Mouse (Mus musculus) CH12.LX (cell line): ENCODE measurements around the gene Oosp1. TPM values are rescaled to one million over a fixed set of nuclear protein-coding genes. Genes with fewer than 3 reads are reported as not detected.

Experiments used
- DNase-seq: peaks from one replicate; pipeline ENCODE4 v3.0.0-alpha.2; 2013; ENCODE audit errors: extremely low read depth
- H3K27ac ChIP-seq: 2 replicates; pipeline ENCODE4 v1.5.1; 2012; ENCODE audit warnings: low read depth, mild to moderate bottlenecking, control low read depth, moderate library complexity; ENCODE audit not compliant: insufficient read depth
- H3K27me3 ChIP-seq: replicated peaks from 2 replicates; pipeline ENCODE3; 2012; ENCODE audit warnings: inconsistent platforms
- H3K36me3 ChIP-seq, 2 experiments: replicated peaks in 1 of 2; 2 replicates each; pipeline versions ENCODE3 to v1.6.1; 2012; ENCODE audit warnings: inconsistent platforms in 1 of 2, low read length in 1 of 2, mild to moderate bottlenecking in 1 of 2, mixed read lengths in 1 of 2, moderate library complexity in 1 of 2; ENCODE audit not compliant: control insufficient read depth in 1 of 2, insufficient read depth in 1 of 2
- H3K4me1 ChIP-seq, 2 experiments: 2 replicates each; pipeline ENCODE4 v1.6.1; 2012; ENCODE audit warnings: inconsistent platforms in 1 of 2, moderate library complexity in 1 of 2; ENCODE audit not compliant: insufficient read depth in 2 of 2, control insufficient read depth in 1 of 2
- H3K4me2 ChIP-seq: 2 replicates; pipeline ENCODE4 v1.6.1; 2012; ENCODE audit warnings: low read depth, mild to moderate bottlenecking, control low read depth; ENCODE audit not compliant: poor library complexity, insufficient read depth, severe bottlenecking
- H3K4me3 ChIP-seq, 3 experiments: fragments of 150-350 bp in 1 of 3; sonication (generic) in 1 of 3; replicated peaks in 1 of 3; 2 replicates each; pipeline versions ENCODE3 to v1.5.1; 2011 to 2012; ENCODE audit warnings: low read depth in 2 of 3, low read length in 2 of 3, mild to moderate bottlenecking in 2 of 3, moderate library complexity in 2 of 3, control low read depth in 1 of 3, improper control_type of control experiment in 1 of 3, inconsistent platforms in 1 of 3, mixed read lengths in 1 of 3; ENCODE audit not compliant: poor library complexity in 1 of 3
- H3K79me2 ChIP-seq: replicated peaks from 2 replicates; pipeline ENCODE4 v1.6.1; 2012; ENCODE audit warnings: mild to moderate bottlenecking, moderate library complexity; ENCODE audit not compliant: control insufficient read depth, poor library complexity, insufficient read depth, severe bottlenecking; ENCODE audit errors: extremely low read depth
- H3K9ac ChIP-seq: 2 replicates; pipeline ENCODE4 v1.6.1; 2012; ENCODE audit warnings: low read depth, mild to moderate bottlenecking, control low read depth, moderate library complexity; ENCODE audit not compliant: insufficient read depth
- H3K9me3 ChIP-seq: replicated peaks from 2 replicates; pipeline ENCODE3; 2012; ENCODE audit warnings: low read length, inconsistent platforms, mixed read lengths
- BHLHE40 ChIP-seq: IDR thresholded peaks from 2 replicates; pipeline ENCODE4 v1.6.1; 2011; ENCODE audit warnings: mild to moderate bottlenecking, low read depth, low read length, improper control_type of control experiment
- CHD2 ChIP-seq: IDR thresholded peaks from 2 replicates; pipeline ENCODE4 v1.6.1; 2011; ENCODE audit warnings: low read length, improper control_type of control experiment
- CTCF ChIP-seq, 2 experiments: IDR thresholded peaks in 1 of 2; conservative IDR thresholded peaks in 1 of 2; 2 replicates each; pipeline ENCODE4 v1.5.1; 2011 to 2012; ENCODE audit warnings: low read depth in 2 of 2, low read length in 2 of 2, improper control_type of control experiment in 1 of 2, inconsistent platforms in 1 of 2, mild to moderate bottlenecking in 1 of 2, moderate library complexity in 1 of 2
- E2F4 ChIP-seq: IDR thresholded peaks from 2 replicates; pipeline ENCODE4 v1.6.1; 2011; ENCODE audit warnings: low read depth, low read length, improper control_type of control experiment; ENCODE audit not compliant: insufficient replicate concordance
- EP300 ChIP-seq: IDR thresholded peaks from 2 replicates; pipeline ENCODE4 v1.6.1; 2011; ENCODE audit warnings: low read length, improper control_type of control experiment
- HCFC1 ChIP-seq: IDR thresholded peaks from 2 replicates; pipeline ENCODE4 v1.6.1; 2012; ENCODE audit warnings: low read depth, mild to moderate bottlenecking, inconsistent platforms, low read length, improper control_type of control experiment
- IRF4 ChIP-seq: IDR thresholded peaks from 2 replicates; pipeline ENCODE4 v1.6.1; 2014; ENCODE audit warnings: low read depth, mild to moderate bottlenecking, inconsistent platforms, low read length, improper control_type of control experiment
- JUN ChIP-seq: IDR thresholded peaks from 2 replicates; pipeline ENCODE4 v1.6.1; 2011; ENCODE audit warnings: low read depth, mild to moderate bottlenecking, low read length, improper control_type of control experiment, moderate library complexity; ENCODE audit not compliant: insufficient read depth
- KAT2A ChIP-seq: IDR thresholded peaks from 2 replicates; pipeline ENCODE4 v1.6.1; 2012; ENCODE audit warnings: low read length, improper control_type of control experiment, inconsistent platforms; ENCODE audit not compliant: insufficient replicate concordance
- MAFK ChIP-seq: IDR thresholded peaks from 2 replicates; pipeline ENCODE4 v1.6.1; 2011; ENCODE audit warnings: low read length, improper control_type of control experiment; ENCODE audit not compliant: insufficient replicate concordance
- MAZ ChIP-seq: IDR thresholded peaks from 2 replicates; pipeline ENCODE4 v1.6.1; 2012; ENCODE audit warnings: low read depth, mild to moderate bottlenecking, inconsistent platforms, low read length, improper control_type of control experiment, moderate library complexity
- MXI1 ChIP-seq: IDR thresholded peaks from 2 replicates; pipeline ENCODE4 v1.6.1; 2011; ENCODE audit warnings: mild to moderate bottlenecking, low read depth, low read length, improper control_type of control experiment
- MYC ChIP-seq: IDR thresholded peaks from 2 replicates; pipeline ENCODE4 v1.6.1; 2011; ENCODE audit warnings: low read depth, mild to moderate bottlenecking, improper control_type of control experiment, low read length
- NELFE ChIP-seq: IDR thresholded peaks from 2 replicates; pipeline ENCODE4 v1.6.1; 2011; ENCODE audit warnings: low read depth, low read length, improper control_type of control experiment
- RCOR1 ChIP-seq: conservative IDR thresholded peaks from 2 replicates; pipeline ENCODE4 v1.6.1; 2012; ENCODE audit warnings: low read depth, mild to moderate bottlenecking, inconsistent platforms, low read length, improper control_type of control experiment
- SMC3 ChIP-seq: IDR thresholded peaks from 2 replicates; pipeline ENCODE4 v1.6.1; 2011; ENCODE audit warnings: low read depth, low read length, improper control_type of control experiment
- TBP ChIP-seq: conservative IDR thresholded peaks from 2 replicates; pipeline ENCODE4 v1.6.1; 2011; ENCODE audit warnings: low read depth, low read length, improper control_type of control experiment
- TCF12 ChIP-seq: IDR thresholded peaks from 2 replicates; pipeline ENCODE4 v1.6.1; 2014; ENCODE audit warnings: low read depth, mild to moderate bottlenecking, inconsistent platforms, low read length, improper control_type of control experiment
- USF1 ChIP-seq: IDR thresholded peaks from 2 replicates; pipeline ENCODE4 v1.6.1; 2014; ENCODE audit warnings: low read depth, mild to moderate bottlenecking, inconsistent platforms, low read length, improper control_type of control experiment
- USF2 ChIP-seq: conservative IDR thresholded peaks from 2 replicates; pipeline ENCODE4 v1.6.1; 2011; ENCODE audit warnings: low read depth, low read length, improper control_type of control experiment
- ZC3H11A ChIP-seq: IDR thresholded peaks from 2 replicates; pipeline ENCODE4 v1.6.1; 2012; ENCODE audit warnings: low read depth, mild to moderate bottlenecking, inconsistent platforms, low read length, improper control_type of control experiment
- ZKSCAN1 ChIP-seq: IDR thresholded peaks from 2 replicates; pipeline ENCODE4 v1.6.1; 2012; ENCODE audit warnings: low read depth, inconsistent platforms, low read length, improper control_type of control experiment, borderline replicate concordance
- ZNF384 ChIP-seq: IDR thresholded peaks from 2 replicates; pipeline ENCODE4 v1.6.1; 2012; ENCODE audit warnings: low read depth, low read length, improper control_type of control experiment, inconsistent platforms
- dilution Hi-C: fragments of 300-500 bp; cut with MboI; formaldehyde crosslinking; loops from 2 replicates; pipeline ENCODE4 v1.14.3; 2020; ENCODE audit warnings: low sequenced_read_pairs; ENCODE audit not compliant: extremely low pct_unique_long_range_greater_than_20kb, extremely low pct_ligation_motif_present
- in situ Hi-C: fragments of 300-500 bp; cut with MboI; formaldehyde crosslinking; loops from 3 replicates; pipeline ENCODE4 v1.14.3; 2019; ENCODE audit warnings: low sequenced_read_pairs, low pct_ligation_motif_present, low pct_unique_long_range_greater_than_20kb, mixed read lengths
- polyA plus RNA-seq: library from polyadenylated mRNA; unstranded; fragments of >175 nt; gene quantifications from 2 replicates; pipeline ENCODE4 v1.2.1, GENCODE M21; 2012; ENCODE audit warnings: low read depth; ENCODE audit not compliant: insufficient read length
- total RNA-seq, 2 experiments: library from RNA; depleted of rRNA; stranded (reverse); fragments of 300-350 nt in 1 of 2; fragments of >200 nt in 1 of 2; gene quantifications; 2 replicates each; pipeline ENCODE4 v1.2.3; 2012 to 2014

Gene Oosp1
- total and polyA plus RNA-seq, 3 experiments: 49.5 to 125 (median 58.6) TPM

DNA sequence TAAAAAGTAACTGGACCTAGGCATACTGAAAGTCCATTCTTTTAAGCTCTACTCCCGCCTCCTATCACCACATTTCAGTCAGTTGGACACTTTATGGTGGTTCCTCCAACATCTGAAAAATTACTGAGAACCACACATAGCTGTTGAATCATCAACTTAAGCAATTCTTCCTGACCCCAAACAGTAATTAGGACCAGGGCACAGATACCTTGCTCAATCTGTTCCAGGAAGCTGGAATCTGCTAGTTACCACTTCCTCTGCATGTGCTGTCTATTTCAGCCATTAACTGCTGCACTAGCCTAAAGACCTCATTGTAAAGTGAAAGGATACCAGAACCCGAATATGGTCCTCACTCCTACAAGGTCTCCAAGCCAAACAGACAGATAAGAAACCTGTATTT, 31.8 kb downstream of the Oosp1 start:
- in situ Hi-C loops: no loop called here
- H3K79me2 ChIP-seq: no peaks in the 10 kb centered on the region
- H3K27me3 ChIP-seq: no peaks in the 10 kb centered on the region
- no peaks in the 10 kb centered on the region for H3K4me1 ChIP-seq
- no peak overlapping the region for H3K4me3 ChIP-seq
- no peak overlapping the region for H3K9ac ChIP-seq
- H3K4me2 ChIP-seq: no peak overlapping the region
- no peaks in the 10 kb centered on the region for H3K9me3 ChIP-seq
- dilution Hi-C loops: no loop called here
- TF ChIP-seq ZC3H11A: no peak
- no peak for TF ChIP-seq EP300
- no peak for TF ChIP-seq TBP
- no peak for TF ChIP-seq MYC
- no peak for TF ChIP-seq RCOR1
- DNase-seq: no peak
- H3K27ac ChIP-seq: no peak overlapping the region
- peaks cover 0 to 4% of the 10 kb centered on the region in 2 experiments for H3K36me3 ChIP-seq

DNA sequence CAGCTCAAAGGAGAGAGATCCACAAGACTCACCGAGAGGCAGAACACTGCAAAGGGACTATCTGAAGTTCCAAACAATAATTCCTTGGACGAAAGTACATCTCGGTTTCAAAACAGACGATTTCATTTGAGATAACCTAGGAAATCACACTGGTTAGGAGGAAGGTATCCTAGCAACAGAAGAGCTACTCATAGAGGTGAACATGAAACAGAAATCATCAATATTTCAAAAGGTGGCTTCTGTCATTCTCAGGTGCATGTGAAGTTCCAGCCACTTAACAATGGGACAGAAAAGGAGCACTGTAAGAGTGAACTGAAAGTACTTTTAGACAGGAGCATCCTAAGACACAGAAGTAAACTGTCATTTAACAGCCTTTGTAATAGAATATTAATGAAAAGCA, 41.4 kb downstream of the Oosp1 start:
- Histone ChIP-seq H3K4me1 (peaks cover 0 to 2% of the 10 kb centered on the region in 2 experiments; a peak in 1 of 4 replicates), H3K79me2 (no peaks in the 10 kb centered on the region), H3K27ac (no peak overlapping the region), H3K9me3 (no peaks in the 10 kb centered on the region), H3K4me3 (no peak overlapping the region), H3K9ac (no peak overlapping the region), H3K4me2 (no peak overlapping the region)
- in situ Hi-C loops: no loop called here
- dilution Hi-C loops: no loop called here
- no peak for DNase-seq
- TF ChIP-seq BHLHE40: no peak
- TF ChIP-seq, all 38 proteins: peak for 0
- Histone ChIP-seq H3K36me3 (peaks cover 0 to 15% of the 10 kb centered on the region in 2 experiments), H3K27me3 (no peaks in the 10 kb centered on the region)

DNA sequence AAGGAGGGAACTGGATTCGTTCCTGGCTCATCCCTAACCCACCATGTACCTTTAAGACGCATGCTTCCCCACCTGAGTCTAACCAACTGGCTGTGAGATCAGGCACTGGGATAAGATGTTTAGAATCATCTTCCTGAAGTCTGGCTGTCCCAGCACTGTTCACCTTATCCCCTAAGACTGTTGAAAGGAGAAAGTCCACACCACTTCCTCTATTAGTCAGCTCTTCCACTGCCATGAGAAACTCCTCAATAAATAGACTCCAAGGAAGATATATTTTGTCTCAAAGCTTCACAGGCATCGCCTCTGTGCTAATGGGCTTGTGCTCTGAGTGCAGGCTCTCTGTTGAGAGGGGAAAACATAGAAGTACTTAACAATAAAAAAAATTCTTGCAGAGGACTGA, 44.8 kb downstream of the Oosp1 start:
- dilution Hi-C loops: no loop called here
- in situ Hi-C loops: no loop called here
- peaks cover 0 to 15% of the 10 kb centered on the region in 2 experiments for H3K36me3 ChIP-seq

More for the DNA sequence above, 44.8 kb downstream of the Oosp1 start:
- DNase-seq: no peak
- no peaks in the 10 kb centered on the region for H3K27me3 ChIP-seq
- no peak overlapping the region for H3K4me2 ChIP-seq
- no peak overlapping the region for H3K27ac ChIP-seq
- no peaks in the 10 kb centered on the region for H3K9me3 ChIP-seq
- TF ChIP-seq CHD2 (no peak), TCF12 (no peak), RCOR1 (no peak), NELFE (no peak), CTCF (conservative IDR thresholded peaks at IDR 0.05 in 1 of 2, IDR thresholded peaks at IDR 0.05 in 1 of 2; ENCODE audit: low read depth in 2 of 2, low read length in 2 of 2) (no peak), IRF4 (no peak), USF2 (no peak), ZNF384 (no peak), MAFK (no peak), ZC3H11A (no peak), MAZ (no peak), JUN (no peak), KAT2A (no peak), HCFC1 (no peak), TBP (no peak), SMC3 (no peak), ZKSCAN1 (no peak), E2F4 (no peak), MXI1 (no peak), USF1 (no peak)
- no peak overlapping the region for H3K9ac ChIP-seq
- H3K4me3 ChIP-seq: no peak overlapping the region
- no peaks in the 10 kb centered on the region for H3K79me2 ChIP-seq
- peaks cover 0 to 2% of the 10 kb centered on the region in 2 experiments; a peak in 1 of 4 replicates for H3K4me1 ChIP-seq
